Mouse (Mus musculus): ENCODE measurements around the gene Serhl. TPM values are rescaled to one million over a fixed set of nuclear protein-coding genes. Genes with fewer than 3 reads are reported as not detected.
A peak's percentile ranks its signal among the peaks of the same experiment; 100 is the strongest.

Serhl gene
- polyA plus RNA-seq, 1 experiment from 2014 or later, result 24.7 TPM

DNA sequence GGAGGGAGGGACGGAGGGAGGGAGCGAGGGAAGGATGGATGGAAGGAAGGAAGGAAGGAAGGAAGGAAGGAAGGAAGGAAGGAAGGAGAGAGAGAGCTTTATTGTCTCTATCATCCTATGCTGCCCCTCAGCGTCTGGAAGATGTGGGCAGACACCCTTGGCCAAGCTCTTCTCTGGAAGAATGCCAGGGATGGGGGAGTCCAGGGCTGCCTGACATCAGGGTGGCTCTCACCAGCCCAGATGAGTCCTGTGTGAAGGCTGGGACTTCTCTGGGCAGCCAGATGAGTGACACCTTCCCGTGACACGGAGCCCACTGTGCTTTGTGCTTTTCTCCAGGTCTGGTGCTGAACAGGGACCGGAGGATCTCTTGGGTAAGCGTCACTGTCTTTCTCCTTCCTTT is 22.6 kb downstream of the Serhl start:
- no peaks in the 10 kb centered on the region for H3K9me3 ChIP-seq (ENCODE audit: control insufficient read depth, low read length)
- H3K36me3 ChIP-seq (ENCODE audit: control insufficient read depth, insufficient read depth, low read length), result peaks cover 18% of the 10 kb centered on the region
- 89% methylated on average over 7 of the region's 7 CpGs for WGBS
- ATAC-seq (ENCODE audit: low FRiP score, low TSS enrichment) (no peak), DNase-seq (no peak)
- H3K9ac ChIP-seq (replicated peaks; ENCODE audit: low read length), result no peak overlapping the region
- peaks cover 12% of the 10 kb centered on the region; the same call in 1 of the 2 replicates for H3K4me1 ChIP-seq (ENCODE audit: control insufficient read depth, insufficient read depth, low read length)
- H3K27ac ChIP-seq (replicated peaks; ENCODE audit: low read depth, low read length), result no peak overlapping the region
- H3K27me3 ChIP-seq (ENCODE audit: control insufficient read depth, insufficient read depth, low read length), result no peaks in the 10 kb centered on the region
- no peak overlapping the region for H3K4me3 ChIP-seq (replicated peaks; ENCODE audit: low read depth, low read length)
- no peak overlapping the region for H3K4me2 ChIP-seq (ENCODE audit: low read length)

- H3K36me3 ChIP-seq (ENCODE audit: control insufficient read depth, insufficient read depth, low read length), result peaks cover 28% of the 10 kb centered on the region
- no peak overlapping the region for H3K4me3 ChIP-seq (replicated peaks; ENCODE audit: low read depth, low read length)
- no peak overlapping the region for H3K9ac ChIP-seq (replicated peaks; ENCODE audit: low read length)
- ATAC-seq (ENCODE audit: low FRiP score, low TSS enrichment) (peak; percentile 53; the same call in 1 of the 2 replicates), DNase-seq (peak; percentile 81)
- H3K9me3 ChIP-seq (ENCODE audit: control insufficient read depth, low read length), result no peaks in the 10 kb centered on the region
- no peak overlapping the region for H3K4me2 ChIP-seq (ENCODE audit: low read length)
- H3K27ac ChIP-seq (replicated peaks; ENCODE audit: low read depth, low read length), result no peak overlapping the region
- WGBS, result 11% methylated on average over 10 of the region's 11 CpGs
- H3K27me3 ChIP-seq (ENCODE audit: control insufficient read depth, insufficient read depth, low read length), result no peaks in the 10 kb centered on the region
- H3K4me1 ChIP-seq (ENCODE audit: control insufficient read depth, insufficient read depth, low read length), result peaks cover 9% of the 10 kb centered on the region; the same call in 1 of the 2 replicates
Measured at GRCm38 (mm10) chr15:83112898-83113297, 23.6 kb downstream of the Serhl start.

DNA sequence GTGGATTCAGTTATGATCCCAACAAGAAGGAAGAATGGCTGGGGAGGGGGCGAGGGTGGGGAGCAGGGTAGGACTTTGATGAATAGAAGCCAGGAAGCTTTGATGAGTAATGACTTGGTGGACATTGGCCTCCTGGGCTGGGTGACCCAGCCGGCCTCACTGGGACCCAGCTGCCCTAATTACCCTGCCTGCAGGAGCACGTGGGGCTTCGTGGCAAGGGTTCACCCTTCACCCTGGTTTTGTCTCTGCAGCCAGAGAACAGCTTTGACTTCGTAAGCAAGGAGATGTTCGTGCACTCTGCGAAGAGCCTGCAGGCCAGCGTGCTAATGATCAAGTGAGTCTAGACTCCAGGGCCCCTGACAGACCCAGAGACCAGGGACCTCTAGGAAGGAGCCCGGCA is 24.8 kb downstream of the Serhl start:
- H3K9ac ChIP-seq (replicated peaks; ENCODE audit: low read length), result no peak overlapping the region

DNA sequence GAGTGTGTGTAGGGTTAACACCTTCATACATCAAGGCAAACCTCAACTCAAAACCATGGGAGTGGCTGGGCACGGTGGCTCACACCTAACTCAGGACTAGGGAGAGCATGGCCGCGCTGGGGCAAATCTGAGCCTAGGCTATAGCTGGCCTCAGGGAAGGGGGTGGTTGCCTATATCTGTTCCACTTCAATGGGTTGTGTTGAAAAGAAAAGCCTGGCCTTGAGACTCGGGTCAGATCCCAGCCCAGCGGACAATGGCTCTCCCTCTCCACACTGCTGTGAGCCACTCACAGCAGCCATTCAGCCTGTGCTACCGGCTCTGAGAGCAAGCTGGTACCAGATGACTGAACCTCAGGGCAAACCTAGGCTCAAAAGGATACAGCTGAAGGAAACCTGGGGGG is 25.8 kb downstream of the Serhl start:
- 24% methylated on average over 6 of the region's 6 CpGs for WGBS
- H3K4me1 ChIP-seq (ENCODE audit: control insufficient read depth, insufficient read depth, low read length), result peaks cover 9% of the 10 kb centered on the region; the same call in 1 of the 2 replicates
- H3K36me3 ChIP-seq (ENCODE audit: control insufficient read depth, insufficient read depth, low read length), result peaks cover 45% of the 10 kb centered on the region
- H3K4me3 ChIP-seq (replicated peaks; ENCODE audit: low read depth, low read length), result no peak overlapping the region
- no peak for DNase-seq
- no peaks in the 10 kb centered on the region for H3K27me3 ChIP-seq (ENCODE audit: control insufficient read depth, insufficient read depth, low read length)
- H3K27ac ChIP-seq (replicated peaks; ENCODE audit: low read depth, low read length), result no peak overlapping the region
- no peak overlapping the region for H3K4me2 ChIP-seq (ENCODE audit: low read length)
- H3K9ac ChIP-seq (replicated peaks; ENCODE audit: low read length), result no peak overlapping the region
- no peaks in the 10 kb centered on the region for H3K9me3 ChIP-seq (ENCODE audit: control insufficient read depth, low read length)
- no peak for ATAC-seq (ENCODE audit: low FRiP score, low TSS enrichment)

More for the DNA sequence above, 24.8 kb downstream of the Serhl start:
- no peaks in the 10 kb centered on the region for H3K27me3 ChIP-seq (ENCODE audit: control insufficient read depth, insufficient read depth, low read length)
- H3K36me3 ChIP-seq (ENCODE audit: control insufficient read depth, insufficient read depth, low read length), result peaks cover 39% of the 10 kb centered on the region
- H3K4me3 ChIP-seq (replicated peaks; ENCODE audit: low read depth, low read length), result no peak overlapping the region
- H3K27ac ChIP-seq (replicated peaks; ENCODE audit: low read depth, low read length), result no peak overlapping the region
- DNase-seq (no peak), ATAC-seq (ENCODE audit: low FRiP score, low TSS enrichment) (no peak)
- peaks cover 9% of the 10 kb centered on the region; the same call in 1 of the 2 replicates for H3K4me1 ChIP-seq (ENCODE audit: control insufficient read depth, insufficient read depth, low read length)
- no peak overlapping the region for H3K4me2 ChIP-seq (ENCODE audit: low read length)
- WGBS, result 74% methylated on average over 9 of the region's 9 CpGs
- no peaks in the 10 kb centered on the region for H3K9me3 ChIP-seq (ENCODE audit: control insufficient read depth, low read length)

GRCm38 (mm10) chr15:83118360-83118759 is 29.1 kb downstream of the Serhl start:
- WGBS, result 60% methylated on average over 7 of the region's 7 CpGs
- Histone ChIP-seq H3K4me2 (ENCODE audit: low read length) (no peak overlapping the region), H3K36me3 (ENCODE audit: control insufficient read depth, insufficient read depth, low read length) (peaks cover 45% of the 10 kb centered on the region), H3K4me3 (replicated peaks; ENCODE audit: low read depth, low read length) (no peak overlapping the region), H3K27me3 (ENCODE audit: control insufficient read depth, insufficient read depth, low read length) (no peaks in the 10 kb centered on the region), H3K4me1 (ENCODE audit: control insufficient read depth, insufficient read depth, low read length) (peaks cover 13% of the 10 kb centered on the region), H3K9ac (replicated peaks; ENCODE audit: low read length) (no peak overlapping the region), H3K27ac (replicated peaks; ENCODE audit: low read depth, low read length) (no peak overlapping the region), H3K9me3 (ENCODE audit: control insufficient read depth, low read length) (no peaks in the 10 kb centered on the region)
- peak; percentile 88 for DNase-seq
- no peak for ATAC-seq (ENCODE audit: low FRiP score, low TSS enrichment)

DNA sequence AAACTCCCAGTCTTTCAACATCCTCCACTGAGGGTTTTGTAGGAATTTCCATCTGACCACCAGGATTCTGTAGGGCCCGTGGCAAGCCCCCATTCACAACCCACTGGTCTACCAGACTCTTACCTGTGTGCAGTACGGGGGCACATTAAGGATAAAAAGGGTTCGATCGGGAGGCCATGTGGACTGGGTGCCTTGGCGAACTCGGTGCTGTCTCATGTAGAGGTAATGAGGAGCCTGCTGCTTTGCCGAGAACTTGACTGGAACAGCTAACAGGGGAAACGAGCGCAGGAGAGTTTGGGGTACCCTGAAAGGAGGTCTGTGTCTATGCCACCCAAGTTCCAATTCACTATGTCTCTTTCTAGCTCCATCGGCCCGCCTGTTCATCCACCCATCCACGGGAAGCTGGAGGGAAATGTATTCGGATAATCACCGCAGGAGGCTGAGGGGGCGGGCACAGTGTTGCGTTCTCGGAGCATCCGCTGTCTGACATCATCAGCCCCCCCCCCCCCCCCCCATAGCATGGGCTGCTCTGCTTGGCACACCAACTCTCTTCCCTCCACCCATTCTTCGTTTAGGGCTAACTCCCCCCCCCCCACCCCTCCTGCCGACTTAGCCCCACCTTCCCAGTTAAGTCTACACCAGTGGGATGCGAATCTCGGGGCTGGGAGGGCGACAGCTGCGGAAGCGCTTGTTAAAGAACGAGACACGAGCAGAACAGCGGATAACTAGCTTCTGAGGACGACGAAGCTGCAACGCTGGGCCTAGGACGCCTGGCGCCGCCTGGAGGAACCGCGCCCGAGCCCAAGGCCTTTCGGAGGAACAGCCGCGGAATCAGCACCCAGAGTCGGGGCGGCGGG is 32.6 kb downstream of the Serhl start:
- WGBS, result 3% methylated on average over 42 of the region's 43 CpGs
- ATAC-seq (ENCODE audit: low FRiP score, low TSS enrichment), result peak; percentile 53
- peaks cover 42% of the 10 kb centered on the region for H3K36me3 ChIP-seq (ENCODE audit: control insufficient read depth, insufficient read depth, low read length)
- peak; percentile 79 for DNase-seq
- peak overlapping the region; percentile 62 for H3K9ac ChIP-seq (replicated peaks; ENCODE audit: low read length)
- H3K27me3 ChIP-seq (ENCODE audit: control insufficient read depth, insufficient read depth, low read length), result no peaks in the 10 kb centered on the region
- peak overlapping the region; percentile 77 for H3K4me2 ChIP-seq (ENCODE audit: low read length)
- peaks cover 8% of the 10 kb centered on the region for H3K4me1 ChIP-seq (ENCODE audit: control insufficient read depth, insufficient read depth, low read length)
- peak overlapping the region; percentile 79 for H3K4me3 ChIP-seq (replicated peaks; ENCODE audit: low read depth, low read length)
- H3K9me3 ChIP-seq (ENCODE audit: control insufficient read depth, low read length), result no peaks in the 10 kb centered on the region
- peak overlapping the region; percentile 83 for H3K27ac ChIP-seq (replicated peaks; ENCODE audit: low read depth, low read length)

DNA sequence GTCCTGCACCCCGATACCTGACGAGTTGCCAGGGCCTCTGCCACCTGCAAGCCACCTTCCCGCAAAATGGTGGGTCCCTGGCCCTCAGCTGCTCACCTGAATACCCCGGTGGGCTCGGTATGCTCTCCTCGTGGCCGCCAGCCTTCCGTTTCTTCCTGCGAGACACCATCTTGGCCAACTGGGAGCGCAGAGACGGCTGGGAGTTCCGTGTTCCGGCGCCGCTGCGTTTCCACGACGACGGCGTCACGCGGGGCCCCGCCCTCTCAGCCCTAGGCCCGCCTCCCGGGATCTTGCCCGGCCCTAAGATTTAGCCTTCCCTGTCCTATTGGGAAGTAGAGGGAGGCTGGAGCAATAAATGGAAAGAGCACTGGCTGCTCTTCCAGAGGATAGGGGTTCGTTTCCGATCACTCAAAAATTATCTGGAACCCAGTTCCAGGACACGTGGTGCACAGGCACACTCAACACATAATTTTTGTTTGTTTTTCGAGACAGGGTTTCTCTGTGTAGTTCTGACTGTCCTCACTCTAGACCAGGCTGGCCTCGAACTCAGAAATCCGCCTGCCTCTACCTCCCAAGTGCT is 33.4 kb downstream of the Serhl start, which contains the start of gene Rrp7a:
Gene Rrp7a, minus strand, starts transcription at position 236 of the 580 bp plus-strand sequence.
- Histone ChIP-seq H3K27ac (replicated peaks; ENCODE audit: low read depth, low read length) (peak within 1 kb of the TSS; percentile 83), H3K4me1 (ENCODE audit: control insufficient read depth, insufficient read depth, low read length) (peaks cover 8% of the 10 kb centered on the region), H3K27me3 (ENCODE audit: control insufficient read depth, insufficient read depth, low read length) (no peaks in the 10 kb centered on the region), H3K9me3 (ENCODE audit: control insufficient read depth, low read length) (no peaks in the 10 kb centered on the region), H3K4me2 (ENCODE audit: low read length) (peak within 1 kb of the TSS; percentile 77), H3K36me3 (ENCODE audit: control insufficient read depth, insufficient read depth, low read length) (peaks cover 42% of the 10 kb centered on the region), H3K4me3 (replicated peaks; ENCODE audit: low read depth, low read length) (peak within 1 kb of the TSS; percentile 79), H3K9ac (replicated peaks; ENCODE audit: low read length) (peak within 1 kb of the TSS; percentile 62)
- WGBS, result 10% methylated on average over 32 of the region's 32 CpGs
- peak; percentile 94 for DNase-seq
- ATAC-seq (ENCODE audit: low FRiP score, low TSS enrichment), result peak; percentile 88

- Histone ChIP-seq H3K27ac (replicated peaks; ENCODE audit: low read depth, low read length) (no peak overlapping the region), H3K27me3 (ENCODE audit: control insufficient read depth, insufficient read depth, low read length) (no peaks in the 10 kb centered on the region), H3K4me1 (ENCODE audit: control insufficient read depth, insufficient read depth, low read length) (peaks cover 8% of the 10 kb centered on the region), H3K9ac (replicated peaks; ENCODE audit: low read length) (no peak overlapping the region), H3K4me2 (ENCODE audit: low read length) (no peak overlapping the region), H3K36me3 (ENCODE audit: control insufficient read depth, insufficient read depth, low read length) (peaks cover 46% of the 10 kb centered on the region), H3K9me3 (ENCODE audit: control insufficient read depth, low read length) (no peaks in the 10 kb centered on the region), H3K4me3 (replicated peaks; ENCODE audit: low read depth, low read length) (no peak overlapping the region)
- ATAC-seq (ENCODE audit: low FRiP score, low TSS enrichment) (no peak), DNase-seq (no peak)
- WGBS, result 67% methylated on average over 5 of the region's 5 CpGs
Measured at GRCm38 (mm10) chr15:83124625-83125024, 35.3 kb downstream of the Serhl start.

Data from midbrain, embryonic 14.5 days (tissue).